Mouse (Mus musculus) limb, embryonic 11.5 days (tissue): ENCODE measurements around the gene Slmap. TPM values are rescaled to one million over a fixed set of nuclear protein-coding genes. Genes with fewer than 3 reads are reported as not detected.
"Not testable (repeated sequence)": the region's sequence is repeated elsewhere in the genome, so short reads cannot be mapped to it uniquely, and the experiment has no call there.

Experiments
- ATAC-seq: fragments of 200-750 bp; cut with Nextera tagmentation; 2 replicates; pipeline ENCODE4 v1.8.0; 2017; ENCODE audit warnings: low read depth; ENCODE audit not compliant: insufficient number of reproducible peaks, low FRiP score, low TSS enrichment
- DNase-seq: peaks from one replicate; pipeline ENCODE4 v3.0.0-alpha.2; 2015; ENCODE audit warnings: low spot score
- H3K27ac ChIP-seq: fragments of 300-500 bp; sonication (generic); replicated peaks from 2 replicates; pipeline ENCODE4 v1.5.1; 2014; ENCODE audit warnings: low read depth, mild to moderate bottlenecking, low read length
- H3K27me3 ChIP-seq: fragments of 300-500 bp; sonication (generic); 2 replicates; pipeline ENCODE4 v1.6.1; 2014; ENCODE audit warnings: mild to moderate bottlenecking, low read length, mixed read lengths; ENCODE audit not compliant: control insufficient read depth, insufficient read depth
- H3K36me3 ChIP-seq: fragments of 300-500 bp; sonication (generic); 2 replicates; pipeline ENCODE4 v1.6.1; 2014; ENCODE audit warnings: mild to moderate bottlenecking, low read length, moderate library complexity, mixed read lengths; ENCODE audit not compliant: control insufficient read depth, insufficient read depth
- H3K4me1 ChIP-seq: fragments of 300-500 bp; sonication (generic); 2 replicates; pipeline ENCODE4 v1.6.1; 2014; ENCODE audit warnings: low read length, mixed read lengths; ENCODE audit not compliant: control insufficient read depth, insufficient read depth
- H3K4me2 ChIP-seq: fragments of 300-500 bp; sonication (generic); 2 replicates; pipeline ENCODE4 v1.6.1; 2014; ENCODE audit warnings: low read depth, mild to moderate bottlenecking, moderate library complexity; ENCODE audit not compliant: severe bottlenecking
- H3K4me3 ChIP-seq: fragments of 300-500 bp; sonication (generic); 2 replicates; pipeline ENCODE4 v1.5.1; 2014; ENCODE audit warnings: low read depth, low read length
- H3K9ac ChIP-seq: fragments of 300-500 bp; sonication (generic); 2 replicates; pipeline ENCODE4 v1.6.1; 2014; ENCODE audit warnings: mild to moderate bottlenecking, low read length
- H3K9me3 ChIP-seq: fragments of 300-500 bp; sonication (generic); 2 replicates; pipeline ENCODE4 v1.6.1; 2016; ENCODE audit warnings: low read length; ENCODE audit not compliant: control insufficient read depth
- WGBS: fragments of 180-500 bp; shearing (Covaris S2); extraction: QIAGEN DNeasy Blood & Tissue Kit; methylation state at CpG from one replicate; pipeline ENCODE4 v1.1.7; 2014; 5-methylcytosine and 5-hydroxymethylcytosine counted together
- polyA plus RNA-seq: library from polyadenylated mRNA; unstranded; fragments of >200 nt; fragmentation: Nextera tagmentation; extraction: Ambion mirVana; gene quantifications from 2 replicates; pipeline ENCODE4 v1.2.1, GENCODE M21; 2014

Slmap gene
- polyA plus RNA-seq, 1 experiment from 2014 or later: 21.2 TPM

GRCm38 (mm10) chr14:26386999-26387398, 147.7 kb downstream of the Slmap start:
- not testable (repeated sequence) for H3K4me1 ChIP-seq, H3K27me3 ChIP-seq, ATAC-seq, H3K4me3 ChIP-seq, H3K4me2 ChIP-seq, DNase-seq, H3K9ac ChIP-seq, H3K9me3 ChIP-seq, H3K27ac ChIP-seq, H3K36me3 ChIP-seq
- WGBS: 86% methylated on average over 5 of the region's 5 CpGs

DNA sequence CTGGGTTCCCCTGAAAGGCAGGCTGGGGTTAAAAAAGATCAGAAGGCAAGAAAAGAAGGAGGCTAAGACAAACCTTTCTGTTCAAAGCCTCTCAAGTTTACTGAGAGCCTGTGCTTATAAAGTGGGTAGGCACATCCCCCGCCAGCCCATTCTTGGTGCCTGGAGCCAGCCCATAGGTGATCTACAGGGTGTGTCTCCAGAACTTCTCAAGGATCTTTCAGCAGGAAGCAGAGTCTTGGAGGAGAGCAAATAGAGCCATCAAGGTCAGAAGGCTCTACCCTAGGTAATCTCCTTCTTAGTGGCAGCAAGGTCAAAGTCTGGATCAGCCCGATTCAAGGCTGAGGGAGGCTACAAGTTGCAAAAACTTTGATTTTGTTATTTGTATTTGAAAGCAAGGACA, 149.1 kb downstream of the Slmap start:
- DNase-seq, H3K27ac ChIP-seq, H3K36me3 ChIP-seq, H3K4me1 ChIP-seq, ATAC-seq, H3K27me3 ChIP-seq, H3K9me3 ChIP-seq, H3K9ac ChIP-seq, H3K4me3 ChIP-seq, H3K4me2 ChIP-seq: not testable (repeated sequence)
- WGBS: 93% methylated on average over 2 of the region's 2 CpGs

GRCm38 (mm10) chr14:26379071-26379470, 155.7 kb downstream of the Slmap start:
- Histone ChIP-seq H3K27ac (no peak overlapping the region), H3K36me3 (no peaks in the 10 kb centered on the region), H3K27me3 (no peaks in the 10 kb centered on the region), H3K9ac (no peak overlapping the region), H3K4me2 (no peak overlapping the region), H3K4me3 (no peak overlapping the region), H3K4me1 (no peaks in the 10 kb centered on the region), H3K9me3 (no peaks in the 10 kb centered on the region)
- DNase-seq: no peak
- ATAC-seq: no peak
- 72% methylated on average over 3 of the region's 3 CpGs for WGBS

GRCm38 (mm10) chr14:26376652-26377051, 158.1 kb downstream of the Slmap start:
- no peak overlapping the region for H3K4me3 ChIP-seq
- no peaks in the 10 kb centered on the region for H3K4me1 ChIP-seq
- H3K9me3 ChIP-seq: no peaks in the 10 kb centered on the region
- H3K9ac ChIP-seq: no peak overlapping the region
- no peak overlapping the region for H3K4me2 ChIP-seq
- H3K27ac ChIP-seq: no peak overlapping the region
- no peaks in the 10 kb centered on the region for H3K36me3 ChIP-seq
- peak; percentile 87 for DNase-seq
- no peaks in the 10 kb centered on the region for H3K27me3 ChIP-seq
- 4% methylated on average over 2 of the region's 2 CpGs for WGBS
- no peak for ATAC-seq

Other genes starting within 250 kb of the Slmap start
- 38.1 and 42.3 TPM in 2 replicates for gene Dennd6a, start 38.9 kb upstream of the Slmap start, polyA plus RNA-seq
- 581 and 585 TPM in 2 replicates for gene Arf4, start 103.1 kb upstream of the Slmap start, polyA plus RNA-seq
- gene Pde12, start 135.0 kb upstream of the Slmap start, polyA plus RNA-seq: 12.7 and 13.5 TPM in 2 replicates
- gene Dnah12, start 158.3 kb upstream of the Slmap start, polyA plus RNA-seq: not detected in 2 replicates